Mouse (Mus musculus) liver, embryonic 11.5 days (tissue): ENCODE data around the gene Fxyd5. TPM values are rescaled to one million over a fixed set of nuclear protein-coding genes. Genes with fewer than 3 reads are reported as not detected.

Source experiments
- ATAC-seq: fragments of 200-750 bp; cut with Nextera tagmentation; replicated peaks from 2 replicates; pipeline ENCODE4 v1.8.0; 2017; ENCODE audit warnings: moderate number of reproducible peaks, mild to moderate bottlenecking, moderate TSS enrichment, moderate library complexity; ENCODE audit not compliant: low FRiP score
- DNase-seq: peaks from one replicate; pipeline ENCODE4 v3.0.0-alpha.2; 2017; ENCODE audit warnings: low spot score
- H3K27ac ChIP-seq: fragments of 300-500 bp; sonication (generic); 2 replicates; pipeline ENCODE4 v1.5.1; 2014; ENCODE audit warnings: mild to moderate bottlenecking, low read depth, low read length, control low read depth
- H3K27me3 ChIP-seq: fragments of 300-500 bp; sonication (generic); replicated peaks from 2 replicates; pipeline ENCODE4 v1.6.1; 2014; ENCODE audit warnings: low read length, mixed read lengths; ENCODE audit not compliant: control insufficient read depth, insufficient read depth
- H3K36me3 ChIP-seq: fragments of 300-500 bp; sonication (generic); 2 replicates; pipeline ENCODE4 v1.6.1; 2014; ENCODE audit warnings: mild to moderate bottlenecking, low read length, moderate library complexity, mixed read lengths; ENCODE audit not compliant: control insufficient read depth, insufficient read depth
- H3K4me1 ChIP-seq: fragments of 300-500 bp; sonication (generic); replicated peaks from 2 replicates; pipeline ENCODE4 v1.6.1; 2014; ENCODE audit warnings: low read length, mixed read lengths; ENCODE audit not compliant: control insufficient read depth, insufficient read depth
- H3K4me2 ChIP-seq: fragments of 300-500 bp; sonication (generic); 2 replicates; pipeline ENCODE4 v1.6.1; 2014; ENCODE audit warnings: mild to moderate bottlenecking, control low read depth, moderate library complexity
- H3K4me3 ChIP-seq: fragments of 300-500 bp; sonication (generic); 2 replicates; pipeline ENCODE4 v1.5.1; 2014; ENCODE audit warnings: low read depth, low read length, control low read depth
- H3K9ac ChIP-seq: fragments of 300-500 bp; sonication (generic); 2 replicates; pipeline ENCODE4 v1.6.1; 2014; ENCODE audit warnings: low read depth, low read length, control low read depth
- H3K9me3 ChIP-seq: fragments of 300-500 bp; sonication (generic); 2 replicates; pipeline ENCODE4 v1.6.1; 2016; ENCODE audit warnings: low read length, inconsistent platforms, mixed read lengths; ENCODE audit not compliant: control insufficient read depth
- WGBS: fragments of 180-500 bp; shearing (Covaris S2); extraction: QIAGEN DNeasy Blood & Tissue Kit; methylation state at CpG from one replicate; pipeline ENCODE4 v1.1.7; 2014; 5-methylcytosine and 5-hydroxymethylcytosine counted together
- polyA plus RNA-seq: library from polyadenylated mRNA; unstranded; fragments of >200 nt; fragmentation: Nextera tagmentation; extraction: Ambion mirVana; gene quantifications from 2 replicates; pipeline ENCODE4 v1.2.1, GENCODE M21; 2014

Fxyd5 gene
- polyA plus RNA-seq: 28.1 and 31.1 TPM in 2 replicates

GRCm38 (mm10) chr7:31042431-31042910 is at the start of gene Fxyd5:
Fxyd5 (minus strand) TSS chr7:31042481.
- Histone ChIP-seq H3K27me3 (peaks cover 39% of the 10 kb centered on the region), H3K9ac (0 out of 2 replicates have a peak within 1 kb of the TSS, but pooled peaks have one; percentile 17), H3K4me1 (peaks cover 3% of the 10 kb centered on the region; the same call in 1 of the 2 replicates)

GRCm38 (mm10) chr7:31089721-31090120 is 47.4 kb upstream of the Fxyd5 start:
- no peaks in the 10 kb centered on the region; the same call in 1 of the 2 replicates for H3K27me3 ChIP-seq
- ATAC-seq (no peak), DNase-seq (no peak)
- no peak overlapping the region for H3K4me3 ChIP-seq
- H3K9ac ChIP-seq: no peak overlapping the region
- WGBS: 41% methylated on average over 2 of the region's 2 CpGs
- H3K36me3 ChIP-seq: no peaks in the 10 kb centered on the region
- H3K9me3 ChIP-seq: no peaks in the 10 kb centered on the region
- H3K4me1 ChIP-seq: peaks cover 4% of the 10 kb centered on the region; the same call in 1 of the 2 replicates
- H3K27ac ChIP-seq: no peak overlapping the region
- no peak overlapping the region for H3K4me2 ChIP-seq

More at GRCm38 (mm10) chr7:31042431-31042910, at the start of gene Fxyd5:
- Histone ChIP-seq H3K27ac (no peak within 1 kb of the TSS), H3K4me2 (peak within 1 kb of the TSS; percentile 55), H3K36me3 (no peaks in the 10 kb centered on the region), H3K9me3 (no peaks in the 10 kb centered on the region), H3K4me3 (peak within 1 kb of the TSS; percentile 42)
- no peak for ATAC-seq
- WGBS: 48% methylated on average over 10 of the region's 10 CpGs
- no peak for DNase-seq

DNA sequence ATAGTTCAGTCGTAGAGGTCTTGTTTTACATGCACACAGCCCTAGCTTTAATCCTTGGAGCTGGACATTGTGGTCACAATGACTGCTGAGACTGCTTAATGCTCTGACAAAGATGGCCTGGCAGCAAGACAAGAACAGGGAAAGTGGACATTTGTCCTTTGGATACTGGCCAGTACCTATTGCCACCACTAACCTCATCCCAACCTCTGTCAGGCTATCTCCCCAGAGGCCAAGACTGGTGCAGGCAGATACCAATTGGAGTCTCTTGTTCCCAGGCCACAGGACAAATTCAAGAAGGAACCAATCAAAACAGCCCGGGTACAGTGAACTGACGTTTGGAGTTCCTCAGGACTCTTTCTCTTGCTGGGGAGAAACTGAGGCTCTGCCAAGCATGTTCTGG is 45.9 kb upstream of the Fxyd5 start:
- Histone ChIP-seq H3K4me3 (no peak overlapping the region), H3K9me3 (no peaks in the 10 kb centered on the region), H3K4me1 (peaks cover 4% of the 10 kb centered on the region; the same call in 1 of the 2 replicates), H3K4me2 (no peak overlapping the region), H3K36me3 (no peaks in the 10 kb centered on the region), H3K9ac (no peak overlapping the region), H3K27ac (no peak overlapping the region), H3K27me3 (no peaks in the 10 kb centered on the region)
- 65% methylated on average over 3 of the region's 3 CpGs for WGBS
- ATAC-seq: no peak
- DNase-seq: no peak

DNA sequence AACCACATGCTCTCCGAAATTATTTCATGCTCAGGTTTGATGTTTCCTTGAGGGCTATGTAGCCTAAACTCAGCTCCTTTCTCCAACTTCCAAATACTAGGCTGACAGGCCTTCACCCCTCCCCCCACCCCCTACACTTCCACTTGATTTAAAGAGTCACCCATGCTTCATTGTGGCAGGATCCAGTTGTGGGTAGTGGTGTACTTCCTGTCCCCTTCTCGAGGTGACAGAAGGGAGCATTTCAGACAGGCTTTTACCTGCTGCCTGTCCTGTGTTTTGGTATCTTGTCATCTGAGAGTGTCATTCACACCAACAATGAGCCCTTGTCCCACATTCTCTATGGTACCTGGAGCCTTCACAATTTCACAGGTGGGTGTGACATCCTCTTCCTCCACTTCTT is 45.0 kb upstream of the Fxyd5 start:
- H3K27me3 ChIP-seq: no peaks in the 10 kb centered on the region
- no peak for ATAC-seq
- no peak overlapping the region for H3K4me2 ChIP-seq
- no peaks in the 10 kb centered on the region for H3K9me3 ChIP-seq
- 41% methylated on average over 2 of the region's 2 CpGs for WGBS
- DNase-seq: no peak
- no peak overlapping the region for H3K9ac ChIP-seq
- no peaks in the 10 kb centered on the region for H3K36me3 ChIP-seq
- peaks cover 4% of the 10 kb centered on the region; the same call in 1 of the 2 replicates for H3K4me1 ChIP-seq
- H3K27ac ChIP-seq: no peak overlapping the region
- H3K4me3 ChIP-seq: no peak overlapping the region

DNA sequence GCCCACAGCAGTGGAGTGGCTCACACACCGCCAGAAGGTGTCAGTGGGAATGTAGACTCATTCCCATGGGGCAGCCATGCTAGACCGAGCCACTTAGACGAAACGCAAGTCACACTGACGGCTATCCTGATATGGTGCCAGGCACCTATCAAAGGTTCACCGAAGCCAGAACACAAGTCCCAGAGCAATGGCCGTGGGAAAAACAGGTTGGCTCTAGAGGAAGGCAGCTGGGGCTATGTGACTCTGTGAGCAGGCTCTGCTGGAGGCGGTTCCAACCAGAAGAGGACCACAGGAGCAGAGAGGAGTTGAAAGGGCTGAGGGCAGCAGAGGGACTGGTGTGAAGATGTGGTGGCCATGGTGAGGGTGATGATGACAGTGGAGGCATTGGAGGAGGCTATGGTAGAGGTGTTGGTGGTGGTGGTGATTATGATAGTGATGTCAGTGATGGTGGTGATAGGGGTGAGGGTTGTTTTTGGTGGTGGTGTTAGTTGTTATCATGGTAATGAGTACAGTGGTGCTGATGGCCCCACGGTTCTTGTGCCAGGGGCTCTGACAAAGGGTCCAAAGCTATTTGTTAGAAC is 44.0 kb upstream of the Fxyd5 start:
- Histone ChIP-seq H3K9ac (no peak overlapping the region), H3K27me3 (no peaks in the 10 kb centered on the region), H3K4me1 (peaks cover 4% of the 10 kb centered on the region; the same call in 1 of the 2 replicates), H3K27ac (no peak overlapping the region), H3K36me3 (no peaks in the 10 kb centered on the region), H3K4me3 (no peak overlapping the region), H3K4me2 (no peak overlapping the region), H3K9me3 (no peaks in the 10 kb centered on the region)
- DNase-seq (no peak), ATAC-seq (no peak)
- 91% methylated on average over 9 of the region's 9 CpGs for WGBS

DNA sequence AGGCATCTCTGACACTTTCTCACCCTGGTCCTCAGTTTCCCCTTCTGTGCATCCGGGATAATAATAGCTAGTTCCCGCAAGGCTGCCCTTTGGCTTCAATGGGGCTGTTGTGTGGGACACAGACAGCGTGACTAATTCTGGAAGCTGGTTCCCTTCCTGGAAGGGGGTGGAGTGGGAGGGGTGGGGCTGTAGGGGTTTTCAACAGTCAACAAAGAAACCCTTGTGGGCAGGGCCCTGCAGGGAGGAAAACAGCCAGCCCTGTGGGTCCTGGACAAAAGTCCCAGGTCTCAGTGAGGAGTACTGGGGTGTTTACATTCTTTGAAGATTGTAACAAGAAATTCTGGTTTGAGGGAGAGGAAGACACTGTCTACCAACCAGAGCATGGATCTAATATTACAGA is 42.9 kb upstream of the Fxyd5 start:
- Histone ChIP-seq H3K9ac (no peak overlapping the region), H3K4me1 (peaks cover 4% of the 10 kb centered on the region; the same call in 1 of the 2 replicates), H3K9me3 (no peaks in the 10 kb centered on the region), H3K4me3 (no peak overlapping the region), H3K36me3 (no peaks in the 10 kb centered on the region), H3K27me3 (no peaks in the 10 kb centered on the region), H3K27ac (peak overlapping the region; percentile 32; the same call in 1 of the 2 replicates), H3K4me2 (no peak overlapping the region)
- ATAC-seq (no peak), DNase-seq (no peak)
- 57% methylated on average over 3 of the region's 3 CpGs for WGBS

DNA sequence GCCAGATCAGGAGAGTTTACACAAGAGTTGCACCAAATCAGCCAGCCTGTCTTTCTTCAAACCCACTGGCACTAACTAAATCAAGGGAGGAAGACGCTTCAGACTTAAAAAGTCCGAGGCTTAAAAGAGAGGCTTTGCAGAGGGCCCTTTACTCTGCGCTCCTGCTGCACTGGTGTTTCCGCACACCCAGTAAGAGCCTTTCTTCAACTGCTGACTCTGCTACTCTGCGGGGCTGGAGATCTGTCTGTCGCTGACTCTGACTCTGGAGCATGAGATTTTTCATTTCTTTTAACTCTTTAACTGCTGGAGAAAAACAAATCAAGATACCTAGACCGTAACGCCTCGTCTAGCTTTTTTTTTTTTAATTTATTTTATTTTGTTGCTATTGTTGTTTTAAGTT is 41.9 kb upstream of the Fxyd5 start:
- peaks cover 4% of the 10 kb centered on the region; the same call in 1 of the 2 replicates for H3K4me1 ChIP-seq
- no peaks in the 10 kb centered on the region for H3K27me3 ChIP-seq
- H3K4me3 ChIP-seq: no peak overlapping the region
- peak overlapping the region; percentile 43; the same call in 1 of the 2 replicates for H3K27ac ChIP-seq
- no peak for ATAC-seq
- WGBS: 58% methylated on average over 9 of the region's 9 CpGs
- DNase-seq: no peak
- H3K4me2 ChIP-seq: no peak overlapping the region
- H3K9me3 ChIP-seq: no peaks in the 10 kb centered on the region
- no peak overlapping the region for H3K9ac ChIP-seq
- no peaks in the 10 kb centered on the region for H3K36me3 ChIP-seq

GRCm38 (mm10) chr7:31082831-31083588 is 40.7 kb upstream of the Fxyd5 start:
- Histone ChIP-seq H3K9ac (no peak overlapping the region), H3K27me3 (no peaks in the 10 kb centered on the region), H3K36me3 (no peaks in the 10 kb centered on the region), H3K9me3 (no peaks in the 10 kb centered on the region), H3K27ac (no peak overlapping the region), H3K4me2 (no peak overlapping the region), H3K4me3 (no peak overlapping the region), H3K4me1 (peaks cover 4% of the 10 kb centered on the region; the same call in 1 of the 2 replicates)
- no peak for DNase-seq
- ATAC-seq: no peak
- WGBS: 61% methylated on average over 14 of the region's 14 CpGs
